Mouse (Mus musculus): ENCODE results near the gene Syt10.
"Not testable (repeated sequence)": the region's sequence is repeated elsewhere in the genome, so short reads cannot be mapped to it uniquely, and the experiment has no call there.

Syt10 gene

DNA sequence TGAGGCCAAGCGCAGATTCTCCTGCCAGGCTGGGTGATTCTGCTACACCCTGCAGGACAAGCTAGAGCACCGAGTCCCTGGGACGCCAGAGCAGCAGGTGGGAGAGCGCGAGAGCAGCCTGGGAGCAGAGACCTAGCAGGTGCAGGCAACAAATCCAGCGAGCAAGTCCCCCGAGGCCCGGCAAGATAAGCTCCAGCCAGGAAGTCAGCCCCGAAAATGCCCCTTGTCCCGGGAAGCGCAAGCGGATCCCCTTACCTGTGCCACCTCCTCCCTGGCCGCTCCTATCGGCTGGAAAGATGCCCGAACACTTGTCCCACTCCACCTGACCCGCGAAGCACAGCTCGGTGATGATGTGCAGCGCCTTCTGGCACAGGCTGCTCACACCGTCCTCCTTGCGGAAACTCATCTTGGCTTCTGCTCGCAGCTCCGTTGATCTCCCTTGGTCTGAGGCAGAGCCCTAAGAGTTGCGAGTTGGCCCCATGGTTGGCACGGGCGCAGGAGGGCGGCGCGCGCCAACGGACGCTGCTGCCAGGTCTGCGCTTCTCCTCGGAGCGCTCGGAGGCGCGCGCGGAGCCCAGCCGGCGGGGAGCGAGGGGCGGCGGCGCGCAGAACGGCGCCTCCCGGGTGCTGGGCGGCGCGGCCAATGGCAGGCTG, at the start of gene Syt10:
Syt10 (minus strand) TSS at position 497 of the 654 bp plus-strand sequence.
- no peak for DNase-seq (ENCODE audit: low read depth, low spot score)

GRCm38 (mm10) chr15:89883799-89884198, 42.1 kb upstream of the Syt10 start:
- no peak for DNase-seq (ENCODE audit: low read depth, low spot score)

DNA sequence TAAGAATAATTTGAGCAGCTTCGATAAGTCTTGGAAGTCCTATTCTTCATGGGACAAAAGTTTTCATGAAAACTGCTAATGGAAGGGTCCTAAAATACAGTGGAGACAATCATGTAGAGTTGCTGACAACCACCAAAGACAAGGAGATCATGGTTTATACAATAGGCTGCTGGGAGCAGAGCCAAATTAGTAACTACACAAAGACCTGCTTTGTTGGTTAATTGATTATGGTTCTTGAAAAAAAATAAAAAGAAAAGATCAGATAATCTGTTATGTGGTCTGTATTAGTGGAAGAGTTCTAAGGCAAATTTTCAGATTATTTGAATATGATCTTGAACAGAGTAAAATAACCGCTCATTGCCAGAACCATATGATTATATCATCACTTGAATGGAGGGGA, 37.3 kb upstream of the Syt10 start:
- no peak for DNase-seq (ENCODE audit: low read depth, low spot score)

DNA sequence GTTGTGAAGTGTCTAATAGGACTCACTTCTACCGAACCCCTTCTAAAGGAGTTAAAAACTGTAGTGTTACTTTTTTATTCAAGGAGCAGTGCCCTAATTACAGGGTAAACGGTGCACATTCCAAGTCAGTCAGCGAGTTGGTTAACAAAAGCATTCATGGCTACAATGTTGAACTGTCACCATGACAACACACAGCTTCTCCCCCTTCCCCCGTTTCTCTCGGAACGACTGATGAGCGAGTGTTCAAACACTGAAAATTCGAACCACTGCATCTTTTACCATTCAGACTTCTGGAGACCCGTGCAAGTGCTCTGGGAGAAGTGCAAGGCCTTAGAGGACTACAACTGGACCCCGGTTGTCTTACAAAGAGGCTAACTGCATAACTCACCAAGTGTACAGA, 25.6 kb downstream of the Syt10 start:
- DNase-seq (ENCODE audit: low read depth, low spot score): no peak

- no peak for DNase-seq (ENCODE audit: low read depth, low spot score)
Measured at GRCm38 (mm10) chr15:89804478-89804877, 37.2 kb downstream of the Syt10 start.

DNA sequence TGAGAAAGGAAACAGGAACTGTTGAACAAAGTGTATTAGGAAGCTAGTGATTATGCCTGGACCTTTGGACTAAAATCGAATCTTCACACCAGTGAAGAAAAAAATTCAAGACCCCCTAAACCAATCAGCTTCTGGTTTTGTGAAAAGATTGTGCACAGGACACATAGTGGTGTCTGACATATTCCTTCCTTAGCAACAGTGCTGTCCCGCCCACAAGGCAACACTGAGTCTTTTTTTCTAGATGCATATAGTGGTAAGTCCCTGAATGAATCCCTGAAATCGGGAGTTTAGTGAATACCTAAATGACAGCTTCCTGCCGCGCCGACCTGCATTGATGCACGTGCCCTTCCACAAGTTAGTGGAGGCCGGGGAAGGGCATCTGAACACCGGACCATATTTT, 61.7 kb downstream of the Syt10 start:
- DNase-seq (ENCODE audit: low read depth, low spot score): no peak

GRCm38 (mm10) chr15:89766016-89766415, 75.6 kb downstream of the Syt10 start:
- DNase-seq (ENCODE audit: low read depth, low spot score): not testable (repeated sequence)

DNA sequence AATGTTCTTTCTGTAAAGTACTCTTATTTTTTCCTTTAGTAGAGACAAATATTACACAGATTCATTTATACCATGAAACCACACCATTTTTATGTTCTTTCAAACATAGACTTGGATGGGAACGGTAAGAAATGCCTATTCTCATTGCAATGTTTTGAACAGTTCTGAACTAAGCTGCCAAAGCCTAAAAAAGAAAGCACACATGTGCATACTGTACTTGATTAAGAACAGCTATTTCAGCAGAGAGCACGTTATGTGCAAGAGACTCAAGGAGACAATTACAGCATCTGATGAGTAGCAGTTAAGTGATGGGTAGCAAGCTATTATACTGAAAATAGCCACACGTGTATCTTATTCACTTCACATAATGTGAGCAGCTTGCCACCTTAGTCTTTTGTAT, 108.0 kb downstream of the Syt10 start:
- DNase-seq (ENCODE audit: low read depth, low spot score): no peak
